Mouse (Mus musculus): ENCODE measurements around the gene Eif3g. TPM values are rescaled to one million over a fixed set of nuclear protein-coding genes. Genes with fewer than 3 reads are reported as not detected.
A peak's percentile ranks its signal among the peaks of the same experiment; 100 is the strongest.

The Eif3g gene
- polyA plus RNA-seq, 1 experiment, result 99.1 TPM

GRCm38 (mm10) chr9:20875021-20875790 lies 23.2 kb downstream of the Eif3g start:
- Histone ChIP-seq H3K4me3 (replicated peaks; ENCODE audit: control insufficient read depth, low read depth, low read length) (no peak overlapping the region), H3K4me1 (ENCODE audit: control insufficient read depth, insufficient read depth, low read length) (no peaks in the 10 kb centered on the region; the same call in 1 of the 2 replicates), H3K27ac (ENCODE audit: control insufficient read depth, insufficient read depth, low read depth, low read length, poor library complexity) (no peak overlapping the region)
- 85% methylated on average over 23 of the region's 23 CpGs for WGBS
- TF ChIP-seq POLR2A (IDR thresholded peaks at IDR 0.05; ENCODE audit: borderline replicate concordance, control insufficient read depth, low read depth, low read length) (no peak), CTCF (IDR thresholded peaks at IDR 0.05; ENCODE audit: control insufficient read depth, insufficient read depth, low read length) (no peak)

- H3K27ac ChIP-seq (ENCODE audit: control insufficient read depth, insufficient read depth, low read depth, low read length, poor library complexity), result no peak overlapping the region
- TF ChIP-seq CTCF (IDR thresholded peaks at IDR 0.05; ENCODE audit: control insufficient read depth, insufficient read depth, low read length), result no peak
- no peak for TF ChIP-seq POLR2A (IDR thresholded peaks at IDR 0.05; ENCODE audit: borderline replicate concordance, control insufficient read depth, low read depth, low read length)
- no peaks in the 10 kb centered on the region; the same call in 1 of the 2 replicates for H3K4me1 ChIP-seq (ENCODE audit: control insufficient read depth, insufficient read depth, low read length)
- 80% methylated on average over 12 of the region's 12 CpGs for WGBS
- no peak overlapping the region for H3K4me3 ChIP-seq (replicated peaks; ENCODE audit: control insufficient read depth, low read depth, low read length)
Observed at GRCm38 (mm10) chr9:20873521-20873920, 24.9 kb downstream of the Eif3g start.

- Histone ChIP-seq H3K4me1 (ENCODE audit: control insufficient read depth, insufficient read depth, low read length) (no peaks in the 10 kb centered on the region; the same call in 1 of the 2 replicates), H3K27ac (ENCODE audit: control insufficient read depth, insufficient read depth, low read depth, low read length, poor library complexity) (no peak overlapping the region), H3K4me3 (replicated peaks; ENCODE audit: control insufficient read depth, low read depth, low read length) (no peak overlapping the region)
- TF ChIP-seq POLR2A (IDR thresholded peaks at IDR 0.05; ENCODE audit: borderline replicate concordance, control insufficient read depth, low read depth, low read length), result no peak
- TF ChIP-seq CTCF (IDR thresholded peaks at IDR 0.05; ENCODE audit: control insufficient read depth, insufficient read depth, low read length), result no peak
- WGBS, result 87% methylated on average over 10 of the region's 10 CpGs
Observed at GRCm38 (mm10) chr9:20872991-20873390, 25.4 kb downstream of the Eif3g start.

- Histone ChIP-seq H3K4me3 (replicated peaks; ENCODE audit: control insufficient read depth, low read depth, low read length) (no peak overlapping the region), H3K27ac (ENCODE audit: control insufficient read depth, insufficient read depth, low read depth, low read length, poor library complexity) (no peak overlapping the region), H3K4me1 (ENCODE audit: control insufficient read depth, insufficient read depth, low read length) (no peaks in the 10 kb centered on the region; the same call in 1 of the 2 replicates)
- 81% methylated on average over 12 of the region's 12 CpGs for WGBS
- TF ChIP-seq POLR2A (IDR thresholded peaks at IDR 0.05; ENCODE audit: borderline replicate concordance, control insufficient read depth, low read depth, low read length) (no peak), CTCF (IDR thresholded peaks at IDR 0.05; ENCODE audit: control insufficient read depth, insufficient read depth, low read length) (no peak)
Observed at GRCm38 (mm10) chr9:20870211-20871173, 27.9 kb downstream of the Eif3g start.

- Histone ChIP-seq H3K27ac (ENCODE audit: control insufficient read depth, insufficient read depth, low read depth, low read length, poor library complexity) (no peak overlapping the region), H3K4me3 (replicated peaks; ENCODE audit: control insufficient read depth, low read depth, low read length) (peak overlapping the region; percentile 1), H3K4me1 (ENCODE audit: control insufficient read depth, insufficient read depth, low read length) (no peaks in the 10 kb centered on the region; the same call in 1 of the 2 replicates)
- TF ChIP-seq CTCF (IDR thresholded peaks at IDR 0.05; ENCODE audit: control insufficient read depth, insufficient read depth, low read length) (no peak), POLR2A (IDR thresholded peaks at IDR 0.05; ENCODE audit: borderline replicate concordance, control insufficient read depth, low read depth, low read length) (no peak)
- WGBS, result 3% methylated on average over 19 of the region's 19 CpGs
Observed at GRCm38 (mm10) chr9:20869246-20869645, 29.2 kb downstream of the Eif3g start.

DNA sequence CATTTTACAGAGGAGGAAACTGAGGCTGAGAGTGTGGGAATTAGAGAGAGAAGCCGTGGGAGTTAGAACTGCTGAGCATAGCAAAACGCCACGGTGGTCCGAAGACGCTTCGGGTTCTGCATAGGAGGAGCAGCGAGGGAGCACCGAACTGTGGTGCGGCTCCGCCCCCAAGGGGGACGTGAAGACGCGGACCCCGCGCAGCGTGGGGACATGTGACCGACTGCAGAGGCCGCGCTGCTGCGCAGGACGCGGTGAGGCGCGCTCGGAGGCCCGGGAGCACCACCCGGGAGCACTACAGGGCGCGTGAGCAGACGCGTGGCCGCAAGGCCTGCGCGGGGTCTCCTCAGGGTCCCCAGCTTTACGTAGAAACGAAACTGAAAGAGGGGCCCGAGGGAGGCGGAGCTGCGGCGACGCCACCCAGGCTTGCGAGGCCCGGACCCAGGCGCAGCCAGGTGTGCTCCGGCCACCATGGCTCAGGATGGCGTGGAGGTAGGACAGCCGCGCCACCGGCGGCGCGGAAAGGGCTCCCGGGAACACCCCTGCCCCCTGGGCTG lies 29.9 kb downstream of the Eif3g start, which contains the start of gene A230050P20Rik:
Gene A230050P20Rik (plus strand): TSS at position 195 of the 554 bp plus-strand sequence.
- no peak within 1 kb of the TSS; the same call in 1 of the 2 replicates for H3K27ac ChIP-seq (ENCODE audit: control insufficient read depth, insufficient read depth, low read depth, low read length, poor library complexity)
- WGBS, result under 1% methylated on average over 53 of the region's 53 CpGs
- H3K4me1 ChIP-seq (ENCODE audit: control insufficient read depth, insufficient read depth, low read length), result no peaks in the 10 kb centered on the region; the same call in 1 of the 2 replicates
- TF ChIP-seq POLR2A (IDR thresholded peaks at IDR 0.05; ENCODE audit: borderline replicate concordance, control insufficient read depth, low read depth, low read length), result no peak
- TF ChIP-seq CTCF (IDR thresholded peaks at IDR 0.05; ENCODE audit: control insufficient read depth, insufficient read depth, low read length), result no peak
- peak within 1 kb of the TSS; percentile 68 for H3K4me3 ChIP-seq (replicated peaks; ENCODE audit: control insufficient read depth, low read depth, low read length)

- TF ChIP-seq POLR2A (IDR thresholded peaks at IDR 0.05; ENCODE audit: borderline replicate concordance, control insufficient read depth, low read depth, low read length), result no peak
- TF ChIP-seq CTCF (IDR thresholded peaks at IDR 0.05; ENCODE audit: control insufficient read depth, insufficient read depth, low read length), result no peak
- WGBS, result 53% methylated on average over 3 of the region's 3 CpGs
- H3K4me3 ChIP-seq (replicated peaks; ENCODE audit: control insufficient read depth, low read depth, low read length), result no peak overlapping the region
- no peaks in the 10 kb centered on the region; the same call in 1 of the 2 replicates for H3K4me1 ChIP-seq (ENCODE audit: control insufficient read depth, insufficient read depth, low read length)
- H3K27ac ChIP-seq (ENCODE audit: control insufficient read depth, insufficient read depth, low read depth, low read length, poor library complexity), result no peak overlapping the region
Observed at GRCm38 (mm10) chr9:20866879-20867278, 31.5 kb downstream of the Eif3g start.
